Mouse (Mus musculus) stomach, adult 2 months (tissue): ENCODE measurements around the gene S100z. TPM values are rescaled to one million over a fixed set of nuclear protein-coding genes. Genes with fewer than 3 reads are reported as not detected.

ENCODE experiments used
- polyA plus RNA-seq: library from polyadenylated mRNA; depleted of rRNA; stranded (reverse); fragments of >200 nt; gene quantifications from 2 replicates; pipeline ENCODE4 v1.2.3, GENCODE M21; 2012; rRNA removed

S100z gene
- not detected in 2 replicates for polyA plus RNA-seq

DNA sequence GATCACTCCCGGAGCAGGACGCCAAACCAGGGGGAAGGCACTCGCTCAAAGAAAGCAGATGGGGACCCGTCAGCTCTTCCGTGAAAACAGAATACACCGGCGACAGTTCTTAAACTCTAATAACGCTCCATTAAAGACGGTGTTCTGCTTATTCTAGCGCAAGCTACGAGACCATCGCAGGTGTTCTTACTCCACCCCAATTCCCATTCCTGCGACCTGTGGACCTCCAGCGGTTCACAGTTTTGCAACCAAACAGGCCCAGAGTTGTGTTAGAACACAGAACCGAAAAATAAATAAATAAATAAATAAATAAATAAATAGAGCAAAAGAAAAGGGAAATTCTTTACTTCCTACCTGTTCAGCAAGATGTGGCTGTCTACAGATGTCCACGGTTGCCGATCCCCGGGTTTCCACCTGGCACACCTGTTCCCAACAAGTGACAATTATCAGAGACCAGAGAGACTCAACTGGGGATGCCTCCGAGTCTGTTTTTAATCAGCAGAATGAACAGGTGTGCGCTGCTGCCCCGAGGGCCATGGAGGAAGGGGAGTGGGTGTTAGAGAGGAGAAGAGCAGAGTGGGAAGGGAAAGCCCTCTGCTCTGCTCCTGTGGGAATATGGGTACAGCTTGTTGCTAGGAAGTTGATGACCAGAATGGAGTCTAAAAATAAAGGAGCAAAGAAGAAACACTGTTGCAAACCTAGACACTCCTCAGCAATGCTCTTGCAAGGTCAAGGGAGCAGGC, at the start of gene S100z:
Gene S100z (minus strand): TSS at position 51 of the 743 bp plus-strand sequence.

DNA sequence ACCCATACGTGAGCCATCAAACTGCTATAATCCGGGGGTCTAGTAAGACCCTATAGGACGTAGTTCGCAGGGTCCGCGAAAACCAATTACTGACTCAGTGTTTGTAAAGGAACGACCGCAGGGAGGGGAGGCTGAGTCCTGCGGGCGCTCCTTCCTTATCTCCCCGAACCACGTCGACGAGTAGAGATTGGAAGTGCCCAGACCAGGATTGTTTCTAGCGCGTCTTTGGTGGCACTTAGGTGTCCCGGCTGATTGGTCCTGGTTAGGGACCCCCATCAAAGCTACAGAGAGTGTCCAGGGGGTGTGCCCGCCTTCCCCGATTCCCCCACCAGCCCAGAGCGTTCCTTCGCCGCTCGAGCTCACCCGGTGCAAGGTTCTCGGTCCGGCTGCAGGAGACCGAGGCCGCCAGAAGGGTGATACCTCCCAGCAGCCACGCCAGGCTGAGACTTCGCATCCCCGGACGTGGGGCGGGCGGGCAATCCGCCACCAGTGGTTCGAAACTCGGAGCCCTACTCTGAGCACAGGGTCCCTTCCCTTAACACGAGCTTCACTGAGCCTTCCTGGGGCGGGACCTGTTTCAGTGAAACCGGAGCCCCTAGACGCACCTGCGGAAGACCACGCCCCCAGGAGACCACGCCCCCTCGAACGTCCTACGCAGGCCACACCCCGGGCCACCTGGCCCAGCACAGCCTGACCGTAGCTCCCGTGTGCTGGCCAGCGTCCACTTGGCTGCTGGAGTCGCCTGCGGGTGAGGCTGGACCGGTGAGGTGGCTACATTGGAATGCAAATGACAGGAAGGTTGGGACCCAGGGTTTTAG, 46.4 kb upstream of the S100z start, which contains the start of gene F2rl1:
Gene F2rl1 (minus strand): TSS at position 554 of the 818 bp plus-strand sequence.

GRCm38 (mm10) chr13:95444824-95445223, 33.7 kb downstream of the S100z start, which contains the start of gene Crhbp:
Gene Crhbp (minus strand): TSS chr13:95444924.

Other genes starting within 250 kb of the S100z start
- 1.8 and 3.5 TPM in 2 replicates for gene Pde8b, start 228.4 kb downstream of the S100z start, polyA plus RNA-seq
- gene Zbed3, start 155.1 kb downstream of the S100z start, polyA plus RNA-seq, result 7.2 and 10.8 TPM in 2 replicates
- gene Aggf1, start 103.4 kb downstream of the S100z start, polyA plus RNA-seq, result 6.1 and 10.1 TPM in 2 replicates
- not detected in 2 replicates for gene Crhbp, start 33.8 kb downstream of the S100z start, polyA plus RNA-seq
- 9.7 and 11.6 TPM in 2 replicates for gene F2rl1, start 46.5 kb upstream of the S100z start, polyA plus RNA-seq
- gene F2r, start 139.8 kb upstream of the S100z start, polyA plus RNA-seq, result 7.2 and 8.9 TPM in 2 replicates
- 0.08 and 0.14 TPM in 2 replicates for gene F2rl2, start 218.1 kb upstream of the S100z start, polyA plus RNA-seq